Mouse (Mus musculus): Measurements from ENCODE around the gene Dpp6. TPM values are rescaled to one million over a fixed set of nuclear protein-coding genes. Genes with fewer than 3 reads are reported as not detected.
A peak's percentile ranks its signal among the peaks of the same experiment; 100 is the strongest.

The Dpp6 gene
- polyA plus RNA-seq, 1 experiment from 2014 or later: 100 TPM

- H3K9me3 ChIP-seq (ENCODE audit: control insufficient read depth, low read length): no peaks in the 10 kb centered on the region
- H3K4me3 ChIP-seq (ENCODE audit: low read depth, low read length): no peak overlapping the region
- H3K4me1 ChIP-seq (ENCODE audit: control insufficient read depth, insufficient read depth, low read length): no peaks in the 10 kb centered on the region
- no peak overlapping the region for H3K27ac ChIP-seq (ENCODE audit: low read depth, low read length)
- no peaks in the 10 kb centered on the region for H3K36me3 ChIP-seq (ENCODE audit: control insufficient read depth, insufficient read depth, low read length)
- no peak overlapping the region for H3K9ac ChIP-seq (replicated peaks; ENCODE audit: low read depth, low read length)
- ATAC-seq (ENCODE audit: low read depth): no peak
- no peak overlapping the region for H3K4me2 ChIP-seq (ENCODE audit: low read depth, low read length)
- H3K27me3 ChIP-seq (ENCODE audit: control insufficient read depth, insufficient read depth, low read length): no peaks in the 10 kb centered on the region
Observed at GRCm38 (mm10) chr5:27717301-27717700, 900.3 kb downstream of the Dpp6 start.

GRCm38 (mm10) chr5:27719311-27719710 is 902.3 kb downstream of the Dpp6 start:
- H3K27me3 ChIP-seq (ENCODE audit: control insufficient read depth, insufficient read depth, low read length): no peaks in the 10 kb centered on the region
- H3K4me2 ChIP-seq (ENCODE audit: low read depth, low read length): no peak overlapping the region
- H3K36me3 ChIP-seq (ENCODE audit: control insufficient read depth, insufficient read depth, low read length): no peaks in the 10 kb centered on the region
- H3K27ac ChIP-seq (ENCODE audit: low read depth, low read length): no peak overlapping the region
- H3K4me3 ChIP-seq (ENCODE audit: low read depth, low read length): no peak overlapping the region
- no peak for ATAC-seq (ENCODE audit: low read depth)
- no peaks in the 10 kb centered on the region for H3K9me3 ChIP-seq (ENCODE audit: control insufficient read depth, low read length)
- no peaks in the 10 kb centered on the region for H3K4me1 ChIP-seq (ENCODE audit: control insufficient read depth, insufficient read depth, low read length)
- WGBS: 70% methylated on average over 2 of the region's 2 CpGs
- no peak overlapping the region for H3K9ac ChIP-seq (replicated peaks; ENCODE audit: low read depth, low read length)

GRCm38 (mm10) chr5:27724460-27724859 is 907.5 kb downstream of the Dpp6 start:
- H3K4me3 ChIP-seq (ENCODE audit: low read depth, low read length): no peak overlapping the region
- H3K9me3 ChIP-seq (ENCODE audit: control insufficient read depth, low read length): no peaks in the 10 kb centered on the region
- 33% methylated on average over 2 of the region's 2 CpGs for WGBS
- H3K27me3 ChIP-seq (ENCODE audit: control insufficient read depth, insufficient read depth, low read length): no peaks in the 10 kb centered on the region
- ATAC-seq (ENCODE audit: low read depth): no peak
- H3K4me2 ChIP-seq (ENCODE audit: low read depth, low read length): no peak overlapping the region
- H3K4me1 ChIP-seq (ENCODE audit: control insufficient read depth, insufficient read depth, low read length): no peaks in the 10 kb centered on the region
- H3K36me3 ChIP-seq (ENCODE audit: control insufficient read depth, insufficient read depth, low read length): no peaks in the 10 kb centered on the region
- no peak overlapping the region for H3K9ac ChIP-seq (replicated peaks; ENCODE audit: low read depth, low read length)
- H3K27ac ChIP-seq (ENCODE audit: low read depth, low read length): no peak overlapping the region

- Histone ChIP-seq H3K4me2 (ENCODE audit: low read depth, low read length) (no peak overlapping the region), H3K4me3 (ENCODE audit: low read depth, low read length) (no peak overlapping the region), H3K4me1 (ENCODE audit: control insufficient read depth, insufficient read depth, low read length) (no peaks in the 10 kb centered on the region), H3K27me3 (ENCODE audit: control insufficient read depth, insufficient read depth, low read length) (no peaks in the 10 kb centered on the region), H3K9me3 (ENCODE audit: control insufficient read depth, low read length) (no peaks in the 10 kb centered on the region), H3K27ac (ENCODE audit: low read depth, low read length) (no peak overlapping the region), H3K9ac (replicated peaks; ENCODE audit: low read depth, low read length) (no peak overlapping the region), H3K36me3 (ENCODE audit: control insufficient read depth, insufficient read depth, low read length) (no peaks in the 10 kb centered on the region)
- 75% methylated on average over 5 of the region's 5 CpGs for WGBS
- ATAC-seq (ENCODE audit: low read depth): no peak
Observed at GRCm38 (mm10) chr5:27730666-27731065, 913.7 kb downstream of the Dpp6 start.

GRCm38 (mm10) chr5:27731392-27731791 is 914.4 kb downstream of the Dpp6 start:
- Histone ChIP-seq H3K9me3 (ENCODE audit: control insufficient read depth, low read length) (no peaks in the 10 kb centered on the region), H3K27ac (ENCODE audit: low read depth, low read length) (no peak overlapping the region), H3K36me3 (ENCODE audit: control insufficient read depth, insufficient read depth, low read length) (no peaks in the 10 kb centered on the region), H3K4me3 (ENCODE audit: low read depth, low read length) (no peak overlapping the region), H3K9ac (replicated peaks; ENCODE audit: low read depth, low read length) (no peak overlapping the region), H3K4me2 (ENCODE audit: low read depth, low read length) (no peak overlapping the region), H3K4me1 (ENCODE audit: control insufficient read depth, insufficient read depth, low read length) (no peaks in the 10 kb centered on the region), H3K27me3 (ENCODE audit: control insufficient read depth, insufficient read depth, low read length) (no peaks in the 10 kb centered on the region)
- 78% methylated on average over 1 of the region's 1 CpGs for WGBS
- ATAC-seq (ENCODE audit: low read depth): no peak

- H3K36me3 ChIP-seq (ENCODE audit: control insufficient read depth, insufficient read depth, low read length): no peaks in the 10 kb centered on the region
- 72% methylated on average over 5 of the region's 5 CpGs for WGBS
- no peak overlapping the region for H3K4me2 ChIP-seq (ENCODE audit: low read depth, low read length)
- no peak overlapping the region for H3K9ac ChIP-seq (replicated peaks; ENCODE audit: low read depth, low read length)
- H3K4me1 ChIP-seq (ENCODE audit: control insufficient read depth, insufficient read depth, low read length): no peaks in the 10 kb centered on the region
- no peaks in the 10 kb centered on the region for H3K9me3 ChIP-seq (ENCODE audit: control insufficient read depth, low read length)
- H3K27ac ChIP-seq (ENCODE audit: low read depth, low read length): peak overlapping the region; percentile 22; the same call in 1 of the 2 replicates
- H3K27me3 ChIP-seq (ENCODE audit: control insufficient read depth, insufficient read depth, low read length): no peaks in the 10 kb centered on the region
- ATAC-seq (ENCODE audit: low read depth): peak; percentile 44; the same call in 1 of the 2 replicates
- H3K4me3 ChIP-seq (ENCODE audit: low read depth, low read length): no peak overlapping the region
Observed at GRCm38 (mm10) chr5:27732288-27732868, 915.4 kb downstream of the Dpp6 start.

- peak; percentile 44; the same call in 1 of the 2 replicates for ATAC-seq (ENCODE audit: low read depth)
- no peaks in the 10 kb centered on the region for H3K9me3 ChIP-seq (ENCODE audit: control insufficient read depth, low read length)
- H3K4me3 ChIP-seq (ENCODE audit: low read depth, low read length): no peak overlapping the region
- no peak overlapping the region for H3K9ac ChIP-seq (replicated peaks; ENCODE audit: low read depth, low read length)
- H3K4me2 ChIP-seq (ENCODE audit: low read depth, low read length): no peak overlapping the region
- no peaks in the 10 kb centered on the region for H3K4me1 ChIP-seq (ENCODE audit: control insufficient read depth, insufficient read depth, low read length)
- H3K27me3 ChIP-seq (ENCODE audit: control insufficient read depth, insufficient read depth, low read length): no peaks in the 10 kb centered on the region
- peaks cover under 1% of the 10 kb centered on the region; the same call in 1 of the 2 replicates for H3K36me3 ChIP-seq (ENCODE audit: control insufficient read depth, insufficient read depth, low read length)
- 18% methylated on average over 3 of the region's 3 CpGs for WGBS
- H3K27ac ChIP-seq (ENCODE audit: low read depth, low read length): no peak overlapping the region
Observed at GRCm38 (mm10) chr5:27737168-27737567, 920.2 kb downstream of the Dpp6 start.

GRCm38 (mm10) chr5:27739216-27739615 is 922.2 kb downstream of the Dpp6 start:
- no peaks in the 10 kb centered on the region for H3K9me3 ChIP-seq (ENCODE audit: control insufficient read depth, low read length)
- no peaks in the 10 kb centered on the region for H3K27me3 ChIP-seq (ENCODE audit: control insufficient read depth, insufficient read depth, low read length)
- no peak overlapping the region for H3K4me3 ChIP-seq (ENCODE audit: low read depth, low read length)
- no peak overlapping the region for H3K4me2 ChIP-seq (ENCODE audit: low read depth, low read length)
- no peaks in the 10 kb centered on the region for H3K4me1 ChIP-seq (ENCODE audit: control insufficient read depth, insufficient read depth, low read length)
- 88% methylated on average over 6 of the region's 6 CpGs for WGBS
- H3K9ac ChIP-seq (replicated peaks; ENCODE audit: low read depth, low read length): no peak overlapping the region
- H3K36me3 ChIP-seq (ENCODE audit: control insufficient read depth, insufficient read depth, low read length): peaks cover 13% of the 10 kb centered on the region
- no peak overlapping the region for H3K27ac ChIP-seq (ENCODE audit: low read depth, low read length)
- ATAC-seq (ENCODE audit: low read depth): no peak

GRCm38 (mm10) chr5:27744944-27745343 is 927.9 kb downstream of the Dpp6 start:
- Histone ChIP-seq H3K4me3 (ENCODE audit: low read depth, low read length) (no peak overlapping the region), H3K27ac (ENCODE audit: low read depth, low read length) (no peak overlapping the region), H3K9ac (replicated peaks; ENCODE audit: low read depth, low read length) (no peak overlapping the region), H3K27me3 (ENCODE audit: control insufficient read depth, insufficient read depth, low read length) (no peaks in the 10 kb centered on the region), H3K9me3 (ENCODE audit: control insufficient read depth, low read length) (no peaks in the 10 kb centered on the region), H3K4me2 (ENCODE audit: low read depth, low read length) (no peak overlapping the region), H3K4me1 (ENCODE audit: control insufficient read depth, insufficient read depth, low read length) (no peaks in the 10 kb centered on the region), H3K36me3 (ENCODE audit: control insufficient read depth, insufficient read depth, low read length) (peaks cover 16% of the 10 kb centered on the region)
- whole genome bisulfite sequencing: 100% methylated on average over 1 of the region's 1 CpGs
- no peak for ATAC-seq (ENCODE audit: low read depth)
